Mouse (Mus musculus) MN1 (cell line): Measurements from ENCODE around the gene Has3.
"Not testable (repeated sequence)": the region's sequence is repeated elsewhere in the genome, so short reads cannot be mapped to it uniquely, and the experiment has no call there.

Experiments
- DNase-seq: peaks from one replicate; pipeline ENCODE4 v3.0.0-alpha.2; 2016; ENCODE audit warnings: low spot score

Has3 gene

DNA sequence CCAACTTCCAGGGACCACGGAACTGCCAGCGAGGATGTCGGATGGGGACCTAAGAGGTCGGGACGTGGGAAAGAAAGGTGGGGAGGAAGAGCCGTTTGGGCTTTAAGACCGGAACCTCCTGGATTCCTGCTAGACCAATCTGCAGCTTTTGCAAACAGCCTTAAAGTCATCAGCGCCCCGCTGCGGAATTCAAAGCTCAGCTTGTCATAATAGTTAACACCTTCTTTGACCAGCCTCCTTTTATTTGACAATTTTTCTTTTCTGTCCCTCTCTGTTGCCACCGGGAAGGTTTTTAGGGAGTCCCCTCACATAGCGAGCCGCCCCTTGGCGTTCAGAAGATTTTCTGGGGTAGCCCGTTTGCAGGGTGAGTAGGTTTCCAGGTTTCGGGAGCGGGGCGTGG, at the start of gene Has3:
Has3 (plus strand) TSS at position 192 of the 400 bp plus-strand sequence.
- DNase-seq, result no peak

DNA sequence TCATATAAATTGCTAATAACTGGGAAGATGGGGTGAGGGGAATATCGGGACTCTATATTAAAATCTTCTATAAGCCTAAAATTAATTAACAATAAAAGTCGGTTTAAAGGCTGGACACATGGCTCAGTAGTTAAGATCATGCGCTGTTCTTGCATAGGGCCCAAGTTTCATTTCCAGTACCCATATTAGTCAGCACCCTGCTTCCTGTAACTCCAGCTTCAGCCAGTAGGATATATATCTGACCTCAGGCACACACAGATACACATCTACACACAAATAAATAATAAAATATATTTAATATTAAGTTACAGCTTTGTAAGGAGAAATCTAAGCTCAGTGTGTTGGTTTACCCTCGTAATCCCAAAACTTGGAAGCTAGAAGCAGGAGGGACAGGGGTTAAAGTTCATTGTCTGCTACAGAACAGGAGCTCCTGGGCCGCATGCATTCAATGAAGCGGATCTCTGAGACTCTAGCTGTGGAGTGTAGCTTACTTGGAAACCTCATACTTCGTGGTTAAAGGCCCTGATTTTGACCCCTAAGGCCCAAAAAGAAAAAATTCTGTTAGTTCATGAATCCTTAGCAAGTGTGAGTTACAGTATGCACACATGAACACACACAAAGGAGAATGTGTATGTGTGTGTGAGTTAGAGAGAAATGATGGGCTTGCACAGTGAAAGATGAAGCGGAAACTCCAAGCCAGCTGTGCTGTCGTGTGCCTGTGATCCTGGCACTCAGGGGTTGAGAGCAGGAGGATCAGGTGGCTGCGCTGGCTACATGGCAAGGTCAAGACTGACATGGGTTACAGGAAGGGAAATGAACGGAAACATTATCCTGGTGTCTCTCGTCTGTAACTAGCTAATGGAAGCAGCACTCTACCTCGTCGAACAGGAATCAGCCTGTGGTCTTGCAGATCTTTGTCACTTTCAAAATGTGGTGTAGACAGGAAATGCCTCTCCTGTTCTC, 49.2 kb upstream of the Has3 start:
- DNase-seq, result no peak

DNA sequence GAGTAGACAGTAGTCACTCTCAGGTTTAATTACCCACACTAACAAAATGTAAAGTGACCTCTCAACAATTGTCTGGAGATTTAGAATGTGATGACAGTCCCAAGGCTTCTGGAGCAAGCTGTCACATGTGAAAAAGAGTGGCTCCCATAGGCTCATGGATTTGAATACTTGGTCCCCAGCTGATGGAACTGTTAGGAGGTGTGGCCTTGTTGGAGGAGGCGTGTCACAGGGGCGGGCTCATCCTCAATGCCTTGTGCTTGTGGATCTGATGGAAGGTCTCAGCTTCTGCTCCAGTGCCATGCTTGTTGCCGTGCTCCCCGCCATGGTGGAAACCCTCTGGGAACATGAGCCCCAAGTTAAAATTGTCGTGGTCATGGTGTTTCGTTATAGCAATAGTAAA, 41.1 kb upstream of the Has3 start:
- DNase-seq, result no peak

GRCm38 (mm10) chr8:106829526-106830045, 40.5 kb upstream of the Has3 start:
- no peak for DNase-seq

GRCm38 (mm10) chr8:106834899-106835298, 35.1 kb upstream of the Has3 start:
- no peak for DNase-seq

- no peak for DNase-seq
Measured at GRCm38 (mm10) chr8:106836525-106836924, 33.5 kb upstream of the Has3 start.

DNA sequence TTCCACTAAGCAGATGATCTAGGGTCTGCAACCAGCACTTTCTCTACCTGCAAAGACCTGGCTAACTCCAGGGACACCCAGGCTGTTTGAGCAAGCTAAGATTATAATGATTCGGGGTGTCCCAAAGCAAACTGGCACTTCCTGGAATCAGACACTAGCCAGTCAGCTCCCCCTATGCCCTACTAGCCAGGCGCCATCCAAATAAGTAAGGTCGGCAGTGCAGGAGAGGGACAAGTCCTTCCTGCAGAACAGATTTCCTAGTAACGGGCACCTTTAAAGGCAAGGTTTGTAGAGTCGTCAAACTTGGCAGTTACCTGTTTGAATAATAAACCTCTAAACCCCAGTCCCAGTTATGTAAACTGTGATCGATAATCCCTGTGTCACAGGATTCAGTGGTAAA, 31.2 kb upstream of the Has3 start:
- no peak for DNase-seq

- no peak for DNase-seq
Measured at GRCm38 (mm10) chr8:106839209-106840001, 30.6 kb upstream of the Has3 start.

GRCm38 (mm10) chr8:106850034-106850433, 20.0 kb upstream of the Has3 start:
- DNase-seq, result no peak

DNA sequence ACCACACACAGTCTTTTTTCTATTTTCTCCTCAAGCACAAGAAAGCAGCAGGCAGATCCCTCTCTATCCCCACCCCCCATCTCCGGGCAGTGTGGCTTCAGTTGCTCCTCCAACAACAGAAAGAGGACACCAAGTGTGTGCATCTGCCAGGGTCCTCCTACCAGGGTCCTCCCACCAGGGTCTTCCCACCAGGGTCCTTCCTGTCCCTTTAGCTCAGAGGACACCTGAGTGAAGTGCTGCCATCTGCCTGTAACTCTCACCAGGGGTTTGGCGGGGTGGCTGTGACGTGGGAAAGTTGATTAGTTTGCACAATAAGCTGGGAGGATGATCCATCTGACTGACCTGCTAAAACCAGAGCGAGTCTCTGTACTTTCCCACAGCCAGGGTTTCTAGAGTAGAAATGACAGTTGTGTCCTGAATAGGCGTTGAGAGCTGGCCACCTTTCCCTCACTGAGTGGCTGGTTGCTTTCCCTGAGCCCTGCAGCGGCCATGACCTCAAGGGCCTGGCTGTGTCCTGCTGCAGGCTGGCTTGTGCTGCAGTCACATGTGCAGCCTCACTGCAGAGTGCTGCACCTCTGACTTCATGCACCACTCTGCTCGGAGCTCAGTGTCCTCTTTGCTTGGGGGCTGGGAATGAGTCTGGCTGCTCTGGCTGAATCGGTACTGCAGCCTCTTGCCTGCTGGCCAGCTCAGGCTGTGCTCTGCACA, 15.4 kb upstream of the Has3 start:
- no peak for DNase-seq

DNA sequence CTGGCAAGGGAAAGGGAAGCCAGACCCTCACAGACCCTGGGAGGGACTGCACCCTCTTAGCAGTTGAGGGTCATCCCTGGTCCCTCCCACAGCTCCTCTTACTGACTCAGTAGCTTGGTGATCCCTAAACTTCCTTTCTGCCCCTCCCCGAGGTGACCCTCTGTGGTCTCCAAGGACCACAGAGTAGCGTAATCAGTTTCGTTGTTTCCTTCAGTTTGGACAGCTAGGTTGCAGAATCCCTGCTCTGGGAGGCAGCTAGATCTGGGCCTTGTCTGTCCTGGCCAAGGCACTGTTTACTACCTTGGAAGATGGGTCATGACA, 14.8 kb upstream of the Has3 start:
- no peak for DNase-seq

- no peak for DNase-seq
Measured at GRCm38 (mm10) chr8:106862845-106863244, 7.2 kb upstream of the Has3 start.

GRCm38 (mm10) chr8:106865354-106865753, 4.7 kb upstream of the Has3 start:
- no peak for DNase-seq

DNA sequence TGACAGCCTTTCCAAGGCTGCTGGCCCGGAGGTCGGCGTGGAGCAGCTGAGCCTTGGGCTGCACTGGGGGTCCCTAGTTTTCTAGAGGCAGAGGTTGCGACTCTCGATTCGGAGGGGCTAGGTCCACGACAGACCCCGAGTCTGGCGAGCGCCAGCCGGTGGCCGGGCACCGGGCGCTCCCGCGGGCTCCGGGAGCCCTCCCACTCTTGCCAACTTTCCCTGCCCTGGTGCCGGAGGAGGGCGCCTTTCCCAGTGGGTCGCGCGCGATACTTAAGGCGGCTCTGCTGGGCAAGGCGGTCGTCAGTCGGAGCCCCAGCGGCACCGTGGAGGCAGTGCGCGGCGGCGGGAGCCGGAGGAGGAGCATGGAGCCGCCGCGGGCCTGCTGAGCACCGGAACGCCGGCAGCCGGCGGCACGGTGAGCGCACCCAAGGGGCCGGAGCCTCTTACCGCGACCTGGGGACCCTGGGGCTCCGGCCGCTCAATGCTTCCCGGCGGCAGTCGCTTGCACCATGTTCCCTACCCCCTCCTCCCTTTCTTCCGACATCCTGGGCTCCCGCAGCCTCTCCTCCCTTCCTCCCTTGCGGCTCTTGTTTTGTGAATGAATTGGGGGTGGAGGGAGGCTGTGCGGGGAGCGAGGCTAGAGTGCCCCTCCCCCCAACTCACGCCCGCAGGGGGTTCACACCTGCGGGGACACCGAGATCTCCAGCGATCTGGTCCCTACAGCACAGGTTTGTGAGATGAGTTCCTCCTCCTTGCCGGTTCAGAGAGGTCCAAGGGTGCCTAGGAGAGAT, 690 bp downstream of the Has3 start:
- no peak for DNase-seq

GRCm38 (mm10) chr8:106871328-106871926, 1.4 kb downstream of the Has3 start:
- DNase-seq, result no peak

DNA sequence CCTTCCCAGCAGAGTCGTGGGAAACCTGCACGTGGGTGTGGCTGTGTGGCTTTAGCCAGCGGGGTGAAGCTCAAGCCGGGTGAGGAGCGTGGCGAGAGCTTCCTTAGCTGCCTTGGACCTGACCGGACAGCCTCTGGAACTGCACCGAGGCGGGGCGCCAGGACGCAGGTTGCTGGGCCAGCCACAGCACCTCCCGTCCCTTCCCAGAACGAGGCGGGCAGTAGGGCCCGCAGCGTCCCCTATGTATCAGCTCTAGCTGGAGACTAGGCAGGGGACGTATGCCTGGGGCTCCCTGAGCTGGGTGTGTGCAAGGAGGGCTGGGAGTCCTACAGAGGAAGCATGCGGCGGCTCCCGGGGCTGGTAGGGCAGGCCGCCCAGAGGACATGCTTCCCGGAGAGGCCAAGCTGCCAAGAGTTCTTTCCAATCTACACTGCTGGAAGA, 1.9 kb downstream of the Has3 start:
- no peak for DNase-seq

- DNase-seq, result no peak
Measured at GRCm38 (mm10) chr8:106872454-106873034, 2.5 kb downstream of the Has3 start.

DNA sequence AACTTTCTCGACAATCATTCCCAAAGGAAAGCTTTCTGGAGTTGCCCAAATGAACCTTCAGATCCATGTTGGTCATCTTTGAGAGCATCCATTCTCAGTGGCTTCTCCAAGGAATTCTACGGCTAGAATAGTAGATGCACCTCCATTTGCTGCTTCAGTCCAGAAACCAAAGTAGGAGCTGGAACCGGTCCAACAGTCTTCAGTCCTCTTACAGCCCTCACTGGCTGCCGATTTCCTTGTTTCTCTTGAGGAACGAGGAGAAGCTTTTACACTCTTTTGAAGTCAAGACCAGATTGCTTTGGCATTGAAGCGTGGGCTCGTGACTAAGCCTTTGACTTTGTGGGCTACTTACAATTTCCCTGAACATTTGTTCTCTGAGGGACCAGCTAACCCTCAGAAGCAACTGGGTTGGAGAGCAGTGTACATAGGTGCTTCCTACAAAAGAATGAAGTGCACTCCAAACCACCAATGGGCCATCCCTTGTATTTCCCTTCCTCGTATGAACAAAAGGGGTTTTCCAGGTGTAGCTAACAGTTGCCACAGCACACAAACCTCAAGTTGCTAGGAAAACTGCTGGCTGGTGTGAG, 10.2 kb downstream of the Has3 start:
- DNase-seq, result no peak

GRCm38 (mm10) chr8:106884094-106884493, 14.1 kb downstream of the Has3 start:
- not testable (repeated sequence) for DNase-seq

GRCm38 (mm10) chr8:106884826-106885400, 14.9 kb downstream of the Has3 start:
- DNase-seq, result not testable (repeated sequence)
